Mouse (Mus musculus) liver, embryonic 13.5 days (tissue): Measurements from ENCODE around the gene Dmgdh. TPM values are rescaled to one million over a fixed set of nuclear protein-coding genes. Genes with fewer than 3 reads are reported as not detected.
A peak's percentile ranks its signal among the peaks of the same experiment; 100 is the strongest.

ENCODE experiments used
- ATAC-seq: fragments of 200-750 bp; cut with Nextera tagmentation; 2 replicates; pipeline ENCODE4 v1.8.0; 2017; ENCODE audit warnings: low read depth, mild to moderate bottlenecking, moderate number of reproducible peaks, moderate library complexity
- DNase-seq: peaks from one replicate; pipeline ENCODE4 v3.0.0; 2022
- H3K27ac ChIP-seq: fragments of 300-500 bp; sonication (generic); 2 replicates; pipeline ENCODE4 v1.5.1; 2015; ENCODE audit warnings: moderate library complexity, mild to moderate bottlenecking, inconsistent platforms
- H3K27me3 ChIP-seq: fragments of 300-500 bp; sonication (generic); 2 replicates; pipeline ENCODE4 v1.6.1; 2015; ENCODE audit warnings: mild to moderate bottlenecking, inconsistent platforms
- H3K36me3 ChIP-seq: fragments of 300-500 bp; sonication (generic); 2 replicates; pipeline ENCODE4 v1.6.1; 2015; ENCODE audit warnings: mild to moderate bottlenecking, inconsistent platforms
- H3K4me1 ChIP-seq: fragments of 300-500 bp; sonication (generic); replicated peaks from 2 replicates; pipeline ENCODE4 v1.6.1; 2015; ENCODE audit warnings: inconsistent platforms
- H3K4me2 ChIP-seq: fragments of 300-500 bp; sonication (generic); 2 replicates; pipeline ENCODE4 v1.6.1; 2015; ENCODE audit warnings: inconsistent platforms, mild to moderate bottlenecking, moderate library complexity
- H3K4me3 ChIP-seq: fragments of 300-500 bp; sonication (generic); replicated peaks from 2 replicates; pipeline ENCODE4 v1.5.1; 2015; ENCODE audit warnings: mild to moderate bottlenecking, inconsistent platforms
- H3K9ac ChIP-seq: fragments of 300-500 bp; sonication (generic); 2 replicates; pipeline ENCODE4 v1.6.1; 2015; ENCODE audit warnings: mild to moderate bottlenecking, inconsistent platforms
- H3K9me3 ChIP-seq: fragments of 300-500 bp; sonication (generic); replicated peaks from 2 replicates; pipeline ENCODE4 v1.6.1; 2016; ENCODE audit warnings: inconsistent platforms
- WGBS: fragments of 180-500 bp; shearing (Covaris S2); methylation state at CpG from one replicate; pipeline ENCODE4 v1.1.7; 2015; ENCODE audit not compliant: insufficient replicate concordance; 5-methylcytosine and 5-hydroxymethylcytosine counted together
- polyA plus RNA-seq: library from polyadenylated mRNA; unstranded; fragments of >200 nt; fragmentation: Nextera tagmentation; extraction: Ambion mirVana; gene quantifications from 2 replicates; pipeline ENCODE4 v1.2.1, GENCODE M21; 2015

Gene Dmgdh
- polyA plus RNA-seq = 10.1 and 12.5 TPM in 2 replicates

GRCm38 (mm10) chr13:93674131-93674561, at the start of gene Dmgdh, which contains the start of gene Bhmt2:
Gene Dmgdh, plus strand, starts transcription at chr13:93674433.
Gene Bhmt2, minus strand, starts transcription at chr13:93674302.
- DNase-seq (no peak), ATAC-seq (peak; percentile 69)
- peak within 1 kb of the TSS; percentile 43 for H3K4me3 ChIP-seq
- 8% methylated on average over 30 of the region's 31 CpGs for WGBS
- peak within 1 kb of the TSS; percentile 50 for H3K4me2 ChIP-seq
- H3K36me3 ChIP-seq = 0 out of 2 replicates have a peak, but pooled peaks cover 5% of the 10 kb centered on the region
- H3K9me3 ChIP-seq = no peaks in the 10 kb centered on the region
- peaks cover 18% of the 10 kb centered on the region for H3K27me3 ChIP-seq
- peak within 1 kb of the TSS; percentile 47 for H3K9ac ChIP-seq
- no peak within 1 kb of the TSS; the same call in 1 of the 2 replicates for H3K27ac ChIP-seq
- no peaks in the 10 kb centered on the region for H3K4me1 ChIP-seq

DNA sequence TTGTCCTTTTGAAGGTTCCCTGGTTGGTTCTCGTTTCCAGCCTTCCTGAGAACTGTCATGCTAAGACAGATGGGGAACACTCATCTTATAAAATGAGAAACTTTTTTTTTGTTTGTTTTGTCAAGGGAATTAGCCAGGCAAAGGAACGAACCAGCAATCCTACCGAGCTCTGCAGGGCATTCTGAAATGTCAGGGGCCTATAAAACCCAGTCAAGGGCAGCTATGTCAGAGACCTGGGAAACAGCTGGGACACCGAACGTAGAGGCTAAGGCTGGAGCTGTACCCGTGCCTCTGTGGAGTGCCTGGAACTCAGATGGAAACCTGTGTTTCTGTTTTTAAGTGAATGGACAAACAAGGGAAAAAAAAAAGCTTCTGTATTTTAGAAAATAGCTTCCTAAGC, 45.4 kb upstream of the Dmgdh start:
- H3K36me3 ChIP-seq = 0 out of 2 replicates have a peak, but pooled peaks cover 3% of the 10 kb centered on the region
- H3K4me3 ChIP-seq = no peak overlapping the region
- no peak overlapping the region for H3K9ac ChIP-seq
- H3K4me1 ChIP-seq = no peaks in the 10 kb centered on the region
- DNase-seq = no peak
- WGBS = 49% methylated on average over 6 of the region's 6 CpGs
- H3K9me3 ChIP-seq = no peaks in the 10 kb centered on the region
- no peak overlapping the region for H3K27ac ChIP-seq
- H3K27me3 ChIP-seq = no peaks in the 10 kb centered on the region
- H3K4me2 ChIP-seq = no peak overlapping the region
- no peak for ATAC-seq

- Histone ChIP-seq H3K9me3 (no peaks in the 10 kb centered on the region), H3K36me3 (0 out of 2 replicates have a peak, but pooled peaks cover 3% of the 10 kb centered on the region), H3K4me2 (no peak overlapping the region), H3K4me1 (no peaks in the 10 kb centered on the region), H3K9ac (no peak overlapping the region), H3K27me3 (no peaks in the 10 kb centered on the region), H3K27ac (no peak overlapping the region), H3K4me3 (no peak overlapping the region)
- WGBS = 61% methylated on average over 10 of the region's 10 CpGs
- ATAC-seq (no peak), DNase-seq (no peak)
Observed at GRCm38 (mm10) chr13:93630941-93631705, 43.1 kb upstream of the Dmgdh start.

- Histone ChIP-seq H3K36me3 (0 out of 2 replicates have a peak, but pooled peaks cover 3% of the 10 kb centered on the region), H3K4me2 (no peak overlapping the region), H3K9ac (no peak overlapping the region), H3K27me3 (no peaks in the 10 kb centered on the region), H3K4me1 (no peaks in the 10 kb centered on the region), H3K4me3 (no peak overlapping the region), H3K27ac (no peak overlapping the region), H3K9me3 (no peaks in the 10 kb centered on the region)
- ATAC-seq (no peak), DNase-seq (no peak)
- 50% methylated on average over 5 of the region's 5 CpGs for WGBS
Observed at GRCm38 (mm10) chr13:93632927-93633326, 41.3 kb upstream of the Dmgdh start.

GRCm38 (mm10) chr13:93636561-93636960, 37.7 kb upstream of the Dmgdh start:
- Histone ChIP-seq H3K4me2 (peak overlapping the region; percentile 43), H3K27me3 (no peaks in the 10 kb centered on the region), H3K9me3 (no peaks in the 10 kb centered on the region), H3K36me3 (no peaks in the 10 kb centered on the region), H3K4me1 (no peaks in the 10 kb centered on the region), H3K9ac (peak overlapping the region; percentile 28; the same call in 1 of the 2 replicates), H3K27ac (peak overlapping the region; percentile 74), H3K4me3 (peak overlapping the region; percentile 26)
- DNase-seq (no peak), ATAC-seq (no peak)
- 48% methylated on average over 1 of the region's 1 CpGs for WGBS

- Histone ChIP-seq H3K4me3 (peak within 1 kb of the TSS; percentile 26), H3K36me3 (no peaks in the 10 kb centered on the region), H3K4me1 (no peaks in the 10 kb centered on the region), H3K4me2 (peak within 1 kb of the TSS; percentile 43), H3K9me3 (no peaks in the 10 kb centered on the region), H3K27me3 (no peaks in the 10 kb centered on the region), H3K27ac (peak within 1 kb of the TSS; percentile 74), H3K9ac (peak within 1 kb of the TSS; percentile 28; the same call in 1 of the 2 replicates)
- ATAC-seq (peak; percentile 68), DNase-seq (no peak)
- 58% methylated on average over 19 of the region's 19 CpGs for WGBS
Observed at GRCm38 (mm10) chr13:93637282-93638245, 36.7 kb upstream of the Dmgdh start, which contains the start of gene Bhmt. Gene Bhmt, minus strand, starts transcription at chr13:93637961.

- Histone ChIP-seq H3K27ac (no peak overlapping the region), H3K4me3 (no peak overlapping the region), H3K9ac (no peak overlapping the region), H3K4me1 (no peaks in the 10 kb centered on the region), H3K36me3 (no peaks in the 10 kb centered on the region), H3K27me3 (no peaks in the 10 kb centered on the region), H3K9me3 (no peaks in the 10 kb centered on the region), H3K4me2 (no peak overlapping the region)
- ATAC-seq (no peak), DNase-seq (no peak)
- 48% methylated on average over 4 of the region's 4 CpGs for WGBS
Observed at GRCm38 (mm10) chr13:93639636-93640035, 34.6 kb upstream of the Dmgdh start.

- no peaks in the 10 kb centered on the region for H3K4me1 ChIP-seq
- ATAC-seq (peak; percentile 75), DNase-seq (no peak)
- H3K4me3 ChIP-seq = no peak overlapping the region
- H3K4me2 ChIP-seq = no peak overlapping the region
- H3K27me3 ChIP-seq = no peaks in the 10 kb centered on the region
- no peaks in the 10 kb centered on the region for H3K9me3 ChIP-seq
- H3K27ac ChIP-seq = peak overlapping the region; percentile 75
- no peaks in the 10 kb centered on the region for H3K36me3 ChIP-seq
- no peak overlapping the region for H3K9ac ChIP-seq
- WGBS = 54% methylated on average over 7 of the region's 7 CpGs
Observed at GRCm38 (mm10) chr13:93648387-93649130, 25.7 kb upstream of the Dmgdh start.

- H3K9me3 ChIP-seq = no peaks in the 10 kb centered on the region
- no peak overlapping the region for H3K4me2 ChIP-seq
- H3K4me1 ChIP-seq = no peaks in the 10 kb centered on the region
- peaks cover 5% of the 10 kb centered on the region; the same call in 1 of the 2 replicates for H3K36me3 ChIP-seq
- no peak overlapping the region for H3K4me3 ChIP-seq
- no peak overlapping the region for H3K9ac ChIP-seq
- 57% methylated on average over 6 of the region's 6 CpGs for WGBS
- DNase-seq (no peak), ATAC-seq (no peak)
- H3K27me3 ChIP-seq = no peaks in the 10 kb centered on the region
- H3K27ac ChIP-seq = no peak overlapping the region
Observed at GRCm38 (mm10) chr13:93653382-93653781, 20.9 kb upstream of the Dmgdh start.

- no peak overlapping the region for H3K4me3 ChIP-seq
- no peak overlapping the region for H3K27ac ChIP-seq
- H3K27me3 ChIP-seq = no peaks in the 10 kb centered on the region
- no peak overlapping the region for H3K9ac ChIP-seq
- no peak overlapping the region for H3K4me2 ChIP-seq
- H3K9me3 ChIP-seq = no peaks in the 10 kb centered on the region
- DNase-seq (no peak), ATAC-seq (no peak)
- no peaks in the 10 kb centered on the region for H3K4me1 ChIP-seq
- peaks cover 5% of the 10 kb centered on the region; the same call in 1 of the 2 replicates for H3K36me3 ChIP-seq
- WGBS = 72% methylated on average over 5 of the region's 5 CpGs
Observed at GRCm38 (mm10) chr13:93657941-93658340, 16.3 kb upstream of the Dmgdh start.
